Mouse (Mus musculus): ENCODE results near the gene Nucb1.

DNA sequence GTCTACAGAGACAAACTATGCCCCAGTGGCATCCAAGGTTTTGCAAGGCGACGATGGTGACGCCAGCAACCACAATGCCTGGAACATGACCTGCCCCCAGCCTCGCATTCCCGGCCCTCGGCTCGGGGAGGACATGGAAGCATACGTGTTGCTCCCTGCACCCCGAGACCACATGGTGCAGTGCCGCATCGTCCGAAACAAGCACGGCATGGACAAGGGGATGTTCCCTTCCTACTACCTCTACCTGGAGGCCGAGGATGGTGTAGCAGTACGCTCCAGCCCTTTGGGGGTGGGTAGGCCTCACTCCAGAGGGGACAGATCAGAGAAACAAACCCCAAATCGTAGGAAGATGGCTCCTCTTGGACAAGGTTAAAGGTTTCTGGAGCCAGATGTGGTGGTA, 8.4 kb upstream of the Nucb1 start:
- TF ChIP-seq CTCF (IDR thresholded peaks at IDR 0.05; ENCODE audit: borderline replicate concordance, extremely low read depth, insufficient read depth, insufficient read length) (no peak), POLR2A (IDR thresholded peaks at IDR 0.05; ENCODE audit: borderline replicate concordance, extremely low read depth, insufficient read depth, insufficient read length, poor library complexity, severe bottlenecking) (no peak)

Data from brain, embryonic 14.5 days (tissue).